24 mouse cellular contexts compared by ENCODE assay signal in genomic region chr2:74955281-74956128, GRCm38 (mm10).
"Had no signal": no experiment of that assay in that cellular context is flagged by ENCODE, and none has a peak within 500 bp of the region (broad histone marks: within the 10 kb centered on the region; RNA-seq: fewer than 3 reads in every experiment).

No protein-coding gene starts in this region.

- H3K36me3 ChIP-seq: heart, embryonic 13.5 days; heart, embryonic 15.5 days; hindbrain, embryonic 13.5 days; hindbrain, embryonic 15.5 days; kidney, embryonic 15.5 days; limb, embryonic 10.5 days; limb, embryonic 12.5 days had no signal

- H3K4me2 ChIP-seq: heart, embryonic 11.5 days; heart, embryonic 13.5 days; heart, embryonic 15.5 days; hindbrain, embryonic 13.5 days; hindbrain, embryonic 15.5 days; kidney, embryonic 15.5 days; limb, embryonic 12.5 days had no signal

- H3K4me1 ChIP-seq: heart, embryonic 13.5 days; heart, embryonic 15.5 days; hindbrain, embryonic 13.5 days; hindbrain, embryonic 15.5 days; kidney, embryonic 15.5 days had no signal

- H3K27me3 ChIP-seq: heart, embryonic 13.5 days; heart, embryonic 15.5 days; hindbrain, embryonic 13.5 days; hindbrain, embryonic 15.5 days; kidney, embryonic 15.5 days had no signal

- ATAC-seq: forebrain, postnatal 0 days; hindbrain, postnatal 0 days; intestine, embryonic 16.5 days had no signal

- H3K27ac ChIP-seq: heart, embryonic 13.5 days; heart, embryonic 15.5 days; hindbrain, embryonic 13.5 days; hindbrain, embryonic 15.5 days; hindbrain, postnatal 0 days; kidney, embryonic 15.5 days; kidney, postnatal 0 days; layer of hippocampus, adult 2 months; left cerebral cortex, adult 2 months; limb, embryonic 10.5 days; limb, embryonic 12.5 days had no signal

- H3K4me3 ChIP-seq: heart, embryonic 13.5 days; heart, embryonic 15.5 days; hindbrain, embryonic 13.5 days; hindbrain, embryonic 15.5 days; kidney, embryonic 15.5 days; layer of hippocampus, adult 2 months; left cerebral cortex, adult 2 months; limb, embryonic 10.5 days; limb, embryonic 12.5 days had no signal

- DNase-seq: forebrain, postnatal 0 days; gastrocnemius, postnatal 14 days; gastrocnemius, postnatal 36 days; heart, adult 18-20 months; heart, postnatal 14 days; heart, postnatal 36 days; kidney, adult 11 months; kidney, adult 2 months; kidney, adult 9 months; kidney, postnatal 14 days; kidney, postnatal 36 days had no signal

- H3K9ac ChIP-seq: forebrain, postnatal 0 days; heart, embryonic 13.5 days; heart, embryonic 15.5 days; hindbrain, embryonic 13.5 days; hindbrain, embryonic 15.5 days; kidney, embryonic 15.5 days; limb, embryonic 12.5 days had no signal

- H3K9me3 ChIP-seq: heart, embryonic 13.5 days; heart, embryonic 15.5 days; hindbrain, embryonic 13.5 days; hindbrain, embryonic 15.5 days; kidney, embryonic 15.5 days; limb, embryonic 10.5 days; limb, embryonic 12.5 days had no signal
